Mouse (Mus musculus): ENCODE data around the gene Map10. TPM values are rescaled to one million over a fixed set of nuclear protein-coding genes. Genes with fewer than 3 reads are reported as not detected.

Gene Map10
- polyA plus RNA-seq (2012; fragmentation: generic; extraction: Trizol), result not detected

GRCm38 (mm10) chr8:125669700-125670195 lies at the start of gene Map10:
Gene Map10 (plus strand): TSS chr8:125669818.
- no peak for TF ChIP-seq E2F4 (IDR thresholded peaks at IDR 0.05; ENCODE audit: insufficient read depth)
- TF ChIP-seq USF1 (IDR thresholded peaks at IDR 0.05; ENCODE audit: low read depth), result no peak
- TF ChIP-seq MYOG (IDR thresholded peaks at IDR 0.05; ENCODE audit: control insufficient read depth in 1 of 3, insufficient read depth in 1 of 3, insufficient read length in 2 of 3, low read depth in 2 of 3), result no peak
- no peak for TF ChIP-seq POLR2A (IDR thresholded peaks at IDR 0.05; ENCODE audit: insufficient read length, low read depth)
- TF ChIP-seq POLR2AphosphoS2 (IDR thresholded peaks at IDR 0.05; ENCODE audit: insufficient read length, low read depth), result no peak
- TF ChIP-seq TCF3 (IDR thresholded peaks at IDR 0.05; ENCODE audit: insufficient read length, low read depth), result no peak
- no peak for TF ChIP-seq MYOD1 (IDR thresholded peaks at IDR 0.05; ENCODE audit: control insufficient read depth in 1 of 3, insufficient read length in 2 of 3, low read depth in 2 of 3)
- TF ChIP-seq MAX (IDR thresholded peaks at IDR 0.05; ENCODE audit: low read depth), result no peak
- no peak for TF ChIP-seq SRF (IDR thresholded peaks at IDR 0.05; ENCODE audit: control insufficient read depth, insufficient read length, low read depth)
- TF ChIP-seq TCF12 (IDR thresholded peaks at IDR 0.05; ENCODE audit: insufficient read depth, poor library complexity, severe bottlenecking), result no peak
- TF ChIP-seq REST (IDR thresholded peaks at IDR 0.05; ENCODE audit: insufficient read depth, insufficient read length), result no peak
- TF ChIP-seq CEBPB (IDR thresholded peaks at IDR 0.05; ENCODE audit: insufficient read depth, poor library complexity, severe bottlenecking), result no peak
- H3K4me2 ChIP-seq (ENCODE audit: low read depth), result no peak within 1 kb of the TSS
- no peak within 1 kb of the TSS for H3K4me3 ChIP-seq
- H3K79me2 ChIP-seq (ENCODE audit: control insufficient read depth, insufficient read depth), result no peaks in the 10 kb centered on the region
- no peak within 1 kb of the TSS for H3ac ChIP-seq (ENCODE audit: control insufficient read depth, insufficient read length)
- H3K27me3 ChIP-seq (ENCODE audit: control insufficient read depth, insufficient read depth, insufficient read length), result no peaks in the 10 kb centered on the region
- no peaks in the 10 kb centered on the region for H3K36me3 ChIP-seq (ENCODE audit: control insufficient read depth, insufficient read depth)

- H3K36me3 ChIP-seq (ENCODE audit: control insufficient read depth, insufficient read depth), result no peaks in the 10 kb centered on the region
- H3ac ChIP-seq (ENCODE audit: control insufficient read depth, insufficient read length), result peak overlapping the region; percentile 6
- H3K4me2 ChIP-seq (ENCODE audit: low read depth), result no peak overlapping the region
- no peaks in the 10 kb centered on the region for H3K79me2 ChIP-seq (ENCODE audit: control insufficient read depth, insufficient read depth)
- TF ChIP-seq POLR2A (IDR thresholded peaks at IDR 0.05; ENCODE audit: insufficient read length, low read depth) (no peak), TCF12 (IDR thresholded peaks at IDR 0.05; ENCODE audit: insufficient read depth, poor library complexity, severe bottlenecking) (no peak), CEBPB (IDR thresholded peaks at IDR 0.05; ENCODE audit: insufficient read depth, poor library complexity, severe bottlenecking) (no peak)
- no peaks in the 10 kb centered on the region for H3K27me3 ChIP-seq (ENCODE audit: control insufficient read depth, insufficient read depth, insufficient read length)
- H3K4me3 ChIP-seq, result no peak overlapping the region
Observed at GRCm38 (mm10) chr8:125620301-125620700, 49.3 kb upstream of the Map10 start.

GRCm38 (mm10) chr8:125624287-125624686 lies 45.3 kb upstream of the Map10 start:
- H3K36me3 ChIP-seq (ENCODE audit: control insufficient read depth, insufficient read depth), result no peaks in the 10 kb centered on the region

GRCm38 (mm10) chr8:125626381-125626780 lies 43.2 kb upstream of the Map10 start:
- no peak for TF ChIP-seq POLR2A (IDR thresholded peaks at IDR 0.05; ENCODE audit: insufficient read length, low read depth)
- TF ChIP-seq REST (IDR thresholded peaks at IDR 0.05; ENCODE audit: insufficient read depth, insufficient read length), result no peak
- TF ChIP-seq CEBPB (IDR thresholded peaks at IDR 0.05; ENCODE audit: insufficient read depth, poor library complexity, severe bottlenecking), result no peak
- TF ChIP-seq MAX (IDR thresholded peaks at IDR 0.05; ENCODE audit: low read depth), result no peak
- Histone ChIP-seq H3K4me3 (no peak overlapping the region), H3ac (ENCODE audit: control insufficient read depth, insufficient read length) (no peak overlapping the region), H3K27me3 (ENCODE audit: control insufficient read depth, insufficient read depth, insufficient read length) (no peaks in the 10 kb centered on the region), H3K4me2 (ENCODE audit: low read depth) (no peak overlapping the region), H3K79me2 (ENCODE audit: control insufficient read depth, insufficient read depth) (no peaks in the 10 kb centered on the region), H3K36me3 (ENCODE audit: control insufficient read depth, insufficient read depth) (no peaks in the 10 kb centered on the region)

More at GRCm38 (mm10) chr8:125624287-125624686, 45.3 kb upstream of the Map10 start:
- no peaks in the 10 kb centered on the region for H3K79me2 ChIP-seq (ENCODE audit: control insufficient read depth, insufficient read depth)
- H3K4me3 ChIP-seq, result no peak overlapping the region
- H3ac ChIP-seq (ENCODE audit: control insufficient read depth, insufficient read length), result no peak overlapping the region
- H3K4me2 ChIP-seq (ENCODE audit: low read depth), result peak overlapping the region; percentile 19
- H3K27me3 ChIP-seq (ENCODE audit: control insufficient read depth, insufficient read depth, insufficient read length), result no peaks in the 10 kb centered on the region
- TF ChIP-seq MAX (IDR thresholded peaks at IDR 0.05; ENCODE audit: low read depth), result no peak
- TF ChIP-seq MYOG (IDR thresholded peaks at IDR 0.05; ENCODE audit: control insufficient read depth in 1 of 3, insufficient read depth in 1 of 3, insufficient read length in 2 of 3, low read depth in 2 of 3), result peak; percentile 38 to 91 (median 76)
- TF ChIP-seq MYOD1 (IDR thresholded peaks at IDR 0.05; ENCODE audit: control insufficient read depth in 1 of 3, insufficient read length in 2 of 3, low read depth in 2 of 3), result peak in 2 of 3 experiments; percentile 93
- no peak for TF ChIP-seq SRF (IDR thresholded peaks at IDR 0.05; ENCODE audit: control insufficient read depth, insufficient read length, low read depth)
- TF ChIP-seq TCF3 (IDR thresholded peaks at IDR 0.05; ENCODE audit: insufficient read length, low read depth), result peak; percentile 92
- TF ChIP-seq TCF12 (IDR thresholded peaks at IDR 0.05; ENCODE audit: insufficient read depth, poor library complexity, severe bottlenecking), result peak; percentile 88

GRCm38 (mm10) chr8:125628834-125629233 lies 40.8 kb upstream of the Map10 start:
- no peak overlapping the region for H3K4me2 ChIP-seq (ENCODE audit: low read depth)
- no peaks in the 10 kb centered on the region for H3K79me2 ChIP-seq (ENCODE audit: control insufficient read depth, insufficient read depth)
- H3K27me3 ChIP-seq (ENCODE audit: control insufficient read depth, insufficient read depth, insufficient read length), result no peaks in the 10 kb centered on the region
- H3K36me3 ChIP-seq (ENCODE audit: control insufficient read depth, insufficient read depth), result no peaks in the 10 kb centered on the region
- TF ChIP-seq MAX (IDR thresholded peaks at IDR 0.05; ENCODE audit: low read depth) (no peak), REST (IDR thresholded peaks at IDR 0.05; ENCODE audit: insufficient read depth, insufficient read length) (no peak)
- H3ac ChIP-seq (ENCODE audit: control insufficient read depth, insufficient read length), result no peak overlapping the region
- H3K4me3 ChIP-seq, result no peak overlapping the region

All from myocyte (in vitro differentiated cells).